In genomic region chr12:39695322-39695721, GRCm38 (mm10) we compare ENCODE assay signal across 19 mouse cellular contexts.
"Had no signal": no experiment of that assay in that cellular context is flagged by ENCODE, and none has a peak within 500 bp of the region (broad histone marks: within the 10 kb centered on the region; RNA-seq: fewer than 3 reads in every experiment).

No protein-coding gene starts in this region.

- H3K27ac ChIP-seq: macrophage; midbrain, embryonic 13.5 days; neural tube, embryonic 13.5 days; neural tube, embryonic 15.5 days had no signal

- ATAC-seq: midbrain, embryonic 13.5 days; midbrain, embryonic 16.5 days had no signal

- H3K4me1 ChIP-seq: megakaryocyte, embryonic 14.5 days; midbrain, embryonic 13.5 days; neural tube, embryonic 15.5 days had no signal

- DNase-seq: lung, adult 18-20 months; lung, embryonic 14.5 days; lung, postnatal 10 days; lung, postnatal 36 days; retina, postnatal 1 day; right cerebral cortex, adult 18-20 months; right cerebral cortex, postnatal 25 days; right cerebral cortex, postnatal 4 days; spleen, adult 18-20 months; thymus, adult 18-20 months; thymus, postnatal 25 days; thymus, postnatal 4 days had no signal

- H3K9me3 ChIP-seq: megakaryocyte, embryonic 14.5 days; midbrain, embryonic 13.5 days; neural tube, embryonic 13.5 days; neural tube, embryonic 15.5 days had no signal

- H3K4me2 ChIP-seq: lung, embryonic 14.5 days; midbrain, embryonic 11.5 days; midbrain, embryonic 13.5 days; neural tube, embryonic 13.5 days; neural tube, embryonic 15.5 days had no signal

- H3K36me3 ChIP-seq: midbrain, embryonic 13.5 days; neural tube, embryonic 13.5 days; neural tube, embryonic 15.5 days had no signal

- H3K4me3 ChIP-seq: megakaryocyte, embryonic 14.5 days; midbrain, embryonic 13.5 days; neural tube, embryonic 13.5 days; neural tube, embryonic 15.5 days had no signal

- H3K27me3 ChIP-seq: megakaryocyte, embryonic 14.5 days; midbrain, embryonic 13.5 days; neural tube, embryonic 13.5 days; neural tube, embryonic 15.5 days had no signal

- H3K9ac ChIP-seq: lung, embryonic 14.5 days; midbrain, embryonic 13.5 days; neural tube, embryonic 13.5 days; neural tube, embryonic 15.5 days had no signal
